Mouse (Mus musculus): ENCODE measurements around the gene Skap2. TPM values are rescaled to one million over a fixed set of nuclear protein-coding genes. Genes with fewer than 3 reads are reported as not detected.

The Skap2 gene
- total RNA-seq, 2 experiments from 2014 or later = 2.1 to 3.6 TPM

- intact Hi-C loops (cut with DNase I) = no loop called here
- DNase-seq = no peak
Observed at GRCm38 (mm10) chr6:51898318-51898994, 113.9 kb downstream of the Skap2 start.

GRCm38 (mm10) chr6:51895753-51896152, 116.6 kb downstream of the Skap2 start:
- intact Hi-C loops (cut with DNase I) = no loop called here
- no peak for DNase-seq

- DNase-seq = no peak
- intact Hi-C loops (cut with DNase I) = no loop called here
Observed at GRCm38 (mm10) chr6:51894717-51895116, 117.6 kb downstream of the Skap2 start.

- DNase-seq = no peak
- intact Hi-C loops (cut with DNase I) = no loop called here
Observed at GRCm38 (mm10) chr6:51890356-51890755, 122.0 kb downstream of the Skap2 start.

- no peak for DNase-seq
- intact Hi-C loops (cut with DNase I) = no loop called here
Observed at GRCm38 (mm10) chr6:51889824-51890223, 122.5 kb downstream of the Skap2 start.

GRCm38 (mm10) chr6:51886902-51887431, 125.4 kb downstream of the Skap2 start:
- intact Hi-C loops (cut with DNase I) = no loop called here
- DNase-seq = no peak

GRCm38 (mm10) chr6:51882880-51883274, 129.5 kb downstream of the Skap2 start:
- intact Hi-C loops (cut with DNase I) = no loop called here
- DNase-seq = no peak

- no peak for DNase-seq
- intact Hi-C loops (cut with DNase I) = no loop called here
Observed at GRCm38 (mm10) chr6:51882266-51882879, 130.0 kb downstream of the Skap2 start.

GRCm38 (mm10) chr6:51881181-51881968, 131.0 kb downstream of the Skap2 start:
- no peak for DNase-seq
- intact Hi-C loops (cut with DNase I) = no loop called here

- no peak for DNase-seq
- intact Hi-C loops (cut with DNase I) = no loop called here
Observed at GRCm38 (mm10) chr6:51880778-51881177, 131.6 kb downstream of the Skap2 start.

- intact Hi-C loops (cut with DNase I) = loop anchor here (5.0 kb wide), 1 partner anchor 124 kb away; no protein-coding TSS in a partner anchor
- no peak for DNase-seq
Observed at GRCm38 (mm10) chr6:51878551-51878950, 133.8 kb downstream of the Skap2 start.

- intact Hi-C loops (cut with DNase I) = loop anchor here (5.0 kb wide), 1 partner anchor 125 kb away; no protein-coding TSS in a partner anchor
Observed at GRCm38 (mm10) chr6:51876841-51877553, 135.4 kb downstream of the Skap2 start.

GRCm38 (mm10) chr6:51875884-51876626, 136.3 kb downstream of the Skap2 start:
- no peak for DNase-seq
- intact Hi-C loops (cut with DNase I) = loop anchor here (5.0 kb wide), 1 partner anchor 126 kb away; no protein-coding TSS in a partner anchor

More at GRCm38 (mm10) chr6:51876841-51877553, 135.4 kb downstream of the Skap2 start:
- no peak for DNase-seq

GRCm38 (mm10) chr6:51874035-51874434, 138.3 kb downstream of the Skap2 start:
- no peak for DNase-seq
- intact Hi-C loops (cut with DNase I) = loop anchor here (5.0 kb wide), 2 partner anchors 333 to 348 kb away; partner anchors contain the start of genes Hoxa6 and Hoxa7

- intact Hi-C loops (cut with DNase I) = loop anchor here (5.0 kb wide), 2 partner anchors 336 to 351 kb away; partner anchors contain the start of genes Hoxa6 and Hoxa7
- DNase-seq = no peak
Observed at GRCm38 (mm10) chr6:51871135-51871534, 141.2 kb downstream of the Skap2 start.

- intact Hi-C loops (cut with DNase I) = loop anchor here (5.0 kb wide), 2 partner anchors 337 to 352 kb away; partner anchors contain the start of genes Hoxa6 and Hoxa7
Observed at GRCm38 (mm10) chr6:51870294-51870693, 142.1 kb downstream of the Skap2 start.

GRCm38 (mm10) chr6:51866596-51866995, 145.8 kb downstream of the Skap2 start:
- intact Hi-C loops (cut with DNase I) = no loop called here

More at GRCm38 (mm10) chr6:51870294-51870693, 142.1 kb downstream of the Skap2 start:
- no peak for DNase-seq

GRCm38 (mm10) chr6:51863508-51863907, 148.8 kb downstream of the Skap2 start:
- no peak for DNase-seq
- intact Hi-C loops (cut with DNase I) = no loop called here

More at GRCm38 (mm10) chr6:51866596-51866995, 145.8 kb downstream of the Skap2 start:
- DNase-seq = no peak

GRCm38 (mm10) chr6:51860300-51860699, 152.0 kb downstream of the Skap2 start:
- intact Hi-C loops (cut with DNase I) = no loop called here
- DNase-seq = no peak

Data from gastrocnemius, postnatal 36 days (tissue).